Mouse (Mus musculus): ENCODE data around the gene Iffo1. TPM values are rescaled to one million over a fixed set of nuclear protein-coding genes. Genes with fewer than 3 reads are reported as not detected.

Gene Iffo1
- polyA plus RNA-seq, 1 experiment from 2014 or later = 22.0 TPM

DNA sequence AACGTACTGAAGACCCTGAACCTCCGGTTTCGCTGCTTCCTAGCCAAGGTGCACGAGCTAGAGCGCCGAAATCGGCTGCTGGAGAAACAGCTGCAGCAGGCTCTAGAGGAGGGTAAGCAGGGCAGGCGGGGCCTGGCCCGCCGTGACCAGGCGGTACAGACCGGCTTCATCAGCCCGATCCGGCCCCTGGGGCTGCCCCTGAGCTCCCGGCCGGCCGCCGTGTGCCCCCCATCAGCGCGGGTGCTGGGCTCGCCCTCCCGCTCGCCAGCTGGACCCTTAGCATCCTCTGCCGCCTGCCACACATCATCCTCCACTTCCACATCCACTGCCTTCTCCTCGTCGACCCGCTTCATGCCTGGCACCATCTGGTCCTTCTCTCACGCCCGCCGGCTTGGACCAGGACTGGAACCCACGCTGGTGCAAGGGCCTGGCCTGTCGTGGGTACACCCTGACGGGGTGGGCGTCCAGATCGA is 474 bp downstream of the Iffo1 start:
- peak overlapping the region; percentile 96 for H3K4me2 ChIP-seq
- peak overlapping the region; percentile 96 for H3K9ac ChIP-seq
- no peak; the same call in 1 of the 2 replicates for ATAC-seq (replicated peaks)
- no peaks in the 10 kb centered on the region for H3K27me3 ChIP-seq (replicated peaks)
- peaks cover 27% of the 10 kb centered on the region for H3K36me3 ChIP-seq (replicated peaks)
- under 1% methylated on average over 35 of the region's 35 CpGs for WGBS
- H3K4me1 ChIP-seq = peaks cover 48% of the 10 kb centered on the region
- H3K27ac ChIP-seq = peak overlapping the region; percentile 92
- no peaks in the 10 kb centered on the region for H3K9me3 ChIP-seq
- peak overlapping the region; percentile 82 for H3K4me3 ChIP-seq

DNA sequence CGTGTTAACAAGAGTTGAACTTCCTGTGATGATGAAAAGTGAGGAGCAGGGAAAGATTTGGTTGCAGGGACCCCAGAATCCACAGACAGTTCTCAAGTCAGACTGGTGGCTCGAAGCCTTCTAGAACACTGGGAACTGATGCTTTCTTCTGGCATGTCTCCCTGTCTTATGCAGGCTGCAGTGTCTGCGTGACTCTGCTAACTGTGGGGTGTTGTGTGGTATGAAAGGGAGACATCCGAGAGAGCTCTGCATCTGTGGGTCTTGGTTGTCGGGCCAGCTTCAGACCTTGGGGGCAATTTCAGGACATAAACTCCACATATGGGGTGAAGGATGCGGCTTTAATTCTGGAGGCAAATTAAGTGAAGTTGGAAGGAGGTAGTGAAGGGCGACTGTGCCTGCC is 1.1 kb downstream of the Iffo1 start:
- H3K4me1 ChIP-seq = peaks cover 48% of the 10 kb centered on the region
- H3K27ac ChIP-seq = peak overlapping the region; percentile 92; the same call in 1 of the 2 replicates
- peak overlapping the region; percentile 82 for H3K4me3 ChIP-seq
- 42% methylated on average over 7 of the region's 7 CpGs for WGBS
- no peaks in the 10 kb centered on the region for H3K9me3 ChIP-seq
- H3K36me3 ChIP-seq (replicated peaks) = peaks cover 21% of the 10 kb centered on the region
- H3K9ac ChIP-seq = peak overlapping the region; percentile 96
- no peaks in the 10 kb centered on the region for H3K27me3 ChIP-seq (replicated peaks)
- H3K4me2 ChIP-seq = peak overlapping the region; percentile 96
- no peak for ATAC-seq (replicated peaks)

DNA sequence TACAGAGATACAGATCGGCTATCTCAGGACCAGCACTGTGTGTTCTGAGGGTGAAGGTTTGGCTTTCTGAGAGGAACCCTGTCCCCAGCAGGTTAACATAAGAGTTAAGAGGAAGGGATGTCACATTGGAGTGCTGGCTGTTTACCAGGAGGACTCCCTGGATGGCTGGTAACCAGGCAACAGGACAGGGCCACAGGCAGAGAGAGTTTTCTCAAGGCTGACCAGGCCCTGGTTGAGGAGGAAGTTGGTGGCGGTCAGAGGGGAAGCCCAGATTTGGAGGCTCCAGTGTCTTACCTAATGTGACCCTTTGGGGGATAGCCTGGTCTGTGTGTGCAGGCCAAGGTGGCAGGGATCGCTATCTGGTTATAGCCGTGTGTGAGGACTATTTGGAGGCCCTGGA is 1.8 kb downstream of the Iffo1 start:
- peak overlapping the region; percentile 82 for H3K4me3 ChIP-seq
- H3K9me3 ChIP-seq = no peaks in the 10 kb centered on the region
- H3K4me2 ChIP-seq = peak overlapping the region; percentile 96
- WGBS = 76% methylated on average over 4 of the region's 4 CpGs
- H3K27ac ChIP-seq = no peak overlapping the region
- H3K4me1 ChIP-seq = peaks cover 48% of the 10 kb centered on the region
- ATAC-seq (replicated peaks) = no peak
- no peaks in the 10 kb centered on the region for H3K27me3 ChIP-seq (replicated peaks)
- H3K36me3 ChIP-seq (replicated peaks) = peaks cover 15% of the 10 kb centered on the region
- H3K9ac ChIP-seq = 0 out of 2 replicates have a peak overlapping the region, but pooled peaks have one; percentile 32

DNA sequence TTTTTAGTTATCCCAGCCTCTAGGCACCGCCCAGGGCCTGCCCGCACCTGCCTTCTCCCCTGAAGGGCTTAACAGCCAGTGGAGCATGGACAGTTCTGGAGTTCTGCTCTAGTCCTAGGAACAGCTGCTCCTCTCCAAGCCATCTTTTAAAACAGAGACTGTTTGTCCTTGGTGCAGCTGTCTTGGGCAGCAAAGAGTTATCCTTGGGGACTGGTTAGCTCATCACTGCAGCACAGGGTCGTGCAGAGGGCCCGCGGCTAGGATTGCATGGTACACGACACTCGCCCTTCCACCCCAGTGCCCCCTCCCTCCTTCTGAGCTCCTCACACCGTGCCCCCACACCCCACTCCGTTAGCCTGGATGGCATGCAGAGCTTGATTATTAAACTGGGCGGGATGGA is 2.3 kb downstream of the Iffo1 start:
- Histone ChIP-seq H3K9ac (peak overlapping the region; percentile 32; the same call in 1 of the 2 replicates), H3K4me3 (peak overlapping the region; percentile 82; the same call in 1 of the 2 replicates), H3K4me1 (peaks cover 48% of the 10 kb centered on the region), H3K4me2 (peak overlapping the region; percentile 96), H3K27me3 (replicated peaks) (no peaks in the 10 kb centered on the region), H3K27ac (no peak overlapping the region), H3K9me3 (no peaks in the 10 kb centered on the region), H3K36me3 (replicated peaks) (peaks cover 10% of the 10 kb centered on the region)
- ATAC-seq (replicated peaks) = no peak
- WGBS = 46% methylated on average over 10 of the region's 10 CpGs

DNA sequence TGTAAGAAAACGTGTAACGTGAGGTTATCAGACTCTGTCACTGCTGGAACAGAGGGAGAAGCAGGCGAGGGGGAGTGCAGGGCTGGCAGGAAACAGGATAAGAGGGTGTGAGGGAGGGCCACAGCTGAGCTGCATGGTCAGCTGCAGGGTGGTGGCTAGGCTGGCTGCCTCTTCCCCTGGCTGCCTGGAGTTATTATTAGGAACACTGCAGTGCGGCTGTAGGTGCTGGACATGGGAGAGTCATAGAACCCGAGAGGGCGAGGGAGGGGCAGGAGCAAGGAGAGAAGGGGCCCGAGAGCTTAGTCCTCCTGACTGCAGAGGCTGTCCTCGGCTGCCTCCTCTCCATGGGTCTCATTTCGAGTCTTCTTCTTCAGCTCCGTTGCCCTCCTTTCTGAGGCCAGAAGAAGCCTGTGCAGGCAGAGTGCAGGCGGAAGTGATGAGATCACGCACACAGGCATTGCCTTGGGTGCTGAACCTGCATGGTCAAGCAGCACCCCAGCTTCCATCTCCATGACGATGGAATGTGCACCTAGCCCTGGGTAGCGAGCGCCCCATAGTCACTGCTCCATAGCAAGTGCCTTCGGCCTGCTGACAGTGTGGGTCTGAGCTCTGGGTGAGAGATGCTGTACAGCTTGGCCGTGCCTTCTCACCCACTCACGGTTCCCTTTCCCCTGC is 3.3 kb downstream of the Iffo1 start:
- Histone ChIP-seq H3K36me3 (replicated peaks) (peaks cover 12% of the 10 kb centered on the region; the same call in 1 of the 2 replicates), H3K4me2 (peak overlapping the region; percentile 12; the same call in 1 of the 2 replicates), H3K27ac (no peak overlapping the region), H3K9ac (no peak overlapping the region), H3K4me1 (peaks cover 48% of the 10 kb centered on the region), H3K27me3 (replicated peaks) (no peaks in the 10 kb centered on the region), H3K4me3 (no peak overlapping the region), H3K9me3 (no peaks in the 10 kb centered on the region)
- no peak for ATAC-seq (replicated peaks)
- WGBS = 72% methylated on average over 18 of the region's 18 CpGs

DNA sequence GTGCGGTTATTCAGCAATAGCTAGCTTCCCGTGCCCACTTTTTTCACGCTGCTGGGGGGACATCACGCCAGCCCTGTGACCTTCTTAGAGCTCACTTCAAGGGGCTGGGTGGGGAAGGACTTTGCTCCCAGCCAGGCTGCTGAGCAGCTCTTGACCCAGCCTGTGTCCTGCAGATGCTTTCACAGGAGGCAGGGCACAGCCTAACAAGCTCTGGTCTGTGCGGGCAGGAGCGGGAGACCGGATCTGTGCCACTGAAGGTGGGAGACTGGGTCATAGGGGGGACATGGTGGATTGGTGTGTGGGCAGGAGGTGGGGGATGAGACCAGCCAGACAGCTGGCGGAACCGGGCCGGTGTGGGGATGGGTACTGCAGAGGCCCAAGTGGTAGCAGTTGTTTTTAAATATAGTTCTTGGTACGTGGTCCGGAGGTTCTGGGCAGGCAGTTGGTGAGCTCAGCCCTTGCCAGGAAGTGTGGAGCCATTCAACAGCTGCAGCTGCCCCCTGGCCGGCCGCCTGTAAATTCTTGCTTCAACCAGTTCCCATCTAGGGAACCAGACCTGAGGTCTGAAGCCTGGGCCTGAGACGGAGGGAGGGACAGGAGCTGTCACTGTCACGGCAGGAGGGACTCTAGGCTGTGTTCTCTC is 4.0 kb downstream of the Iffo1 start:
- H3K27ac ChIP-seq = no peak overlapping the region

DNA sequence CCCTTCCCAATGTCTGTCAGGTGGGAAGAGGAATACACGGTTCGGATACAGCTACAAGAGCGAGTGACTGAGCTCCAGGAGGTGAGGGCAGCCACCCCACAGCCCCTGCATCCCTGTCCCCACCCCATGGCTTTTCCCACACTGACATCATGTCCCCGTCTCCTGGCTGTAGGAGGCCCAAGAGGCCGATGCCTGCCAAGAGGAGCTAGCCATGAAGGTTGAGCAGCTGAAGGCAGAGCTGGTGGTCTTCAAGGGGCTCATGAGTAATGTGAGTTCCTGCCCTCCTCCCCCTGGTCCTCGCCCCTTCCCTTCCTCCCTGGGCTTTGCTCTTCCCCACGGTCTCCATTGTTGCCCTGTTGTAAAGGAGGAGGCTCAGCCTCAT is 4.5 kb downstream of the Iffo1 start:
- WGBS = 68% methylated on average over 7 of the region's 7 CpGs
- no peaks in the 10 kb centered on the region for H3K27me3 ChIP-seq (replicated peaks)
- no peak for ATAC-seq (replicated peaks)
- no peak overlapping the region for H3K9ac ChIP-seq
- peaks cover 43% of the 10 kb centered on the region for H3K4me1 ChIP-seq
- no peak overlapping the region for H3K4me3 ChIP-seq
- H3K4me2 ChIP-seq = no peak overlapping the region
- H3K27ac ChIP-seq = no peak overlapping the region
- H3K9me3 ChIP-seq = no peaks in the 10 kb centered on the region
- H3K36me3 ChIP-seq (replicated peaks) = peaks cover 4% of the 10 kb centered on the region; the same call in 1 of the 2 replicates

More for the DNA sequence above, 4.0 kb downstream of the Iffo1 start:
- no peak overlapping the region for H3K9ac ChIP-seq
- no peaks in the 10 kb centered on the region for H3K27me3 ChIP-seq (replicated peaks)
- peaks cover 48% of the 10 kb centered on the region for H3K4me1 ChIP-seq
- H3K36me3 ChIP-seq (replicated peaks) = peaks cover 7% of the 10 kb centered on the region; the same call in 1 of the 2 replicates
- no peaks in the 10 kb centered on the region for H3K9me3 ChIP-seq
- no peak overlapping the region for H3K4me3 ChIP-seq
- no peak overlapping the region for H3K4me2 ChIP-seq
- WGBS = 77% methylated on average over 16 of the region's 16 CpGs
- no peak for ATAC-seq (replicated peaks)

DNA sequence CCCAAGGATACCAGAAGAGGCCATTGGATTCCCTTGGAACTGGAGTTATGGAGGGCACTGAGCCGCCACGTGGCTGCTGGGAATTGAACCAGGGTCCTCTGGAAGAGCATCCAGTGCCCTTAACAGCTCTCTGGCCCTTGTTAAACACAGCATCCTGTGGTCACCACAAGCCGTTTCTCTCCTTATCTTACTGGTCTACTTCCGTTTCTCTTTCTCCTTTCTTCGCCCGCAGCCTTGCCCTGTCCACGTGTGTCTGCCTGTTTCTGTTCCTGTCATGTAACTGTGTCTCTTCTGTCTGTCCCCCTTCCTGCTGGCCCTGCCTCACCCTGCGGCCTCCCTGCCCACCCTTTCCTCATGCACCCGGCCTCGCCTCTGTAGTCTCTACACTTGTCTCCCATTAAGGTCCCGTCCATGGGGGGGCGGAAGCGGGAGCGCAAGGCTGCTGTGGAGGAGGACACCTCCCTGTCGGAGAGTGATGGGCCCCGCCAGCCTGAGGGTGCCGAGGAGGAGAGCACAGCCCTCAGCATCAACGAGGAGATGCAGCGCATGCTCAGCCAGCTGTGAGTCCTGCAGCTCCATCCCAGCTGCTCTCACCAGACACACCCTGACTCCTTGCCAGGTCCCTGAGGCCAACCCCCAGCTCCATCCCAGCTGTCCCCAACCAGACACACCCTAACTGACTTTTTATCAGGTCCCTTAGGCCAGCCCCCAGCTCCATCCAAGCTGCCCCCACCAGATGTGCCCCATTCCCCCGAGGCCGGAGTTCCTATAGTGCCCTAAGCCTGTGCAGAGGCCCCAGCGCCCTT is 7.4 kb downstream of the Iffo1 start:
- Histone ChIP-seq H3K36me3 (replicated peaks) (peaks cover 4% of the 10 kb centered on the region; the same call in 1 of the 2 replicates), H3K27me3 (replicated peaks) (no peaks in the 10 kb centered on the region), H3K4me2 (no peak overlapping the region), H3K4me3 (no peak overlapping the region), H3K9ac (no peak overlapping the region), H3K27ac (no peak overlapping the region), H3K9me3 (no peaks in the 10 kb centered on the region), H3K4me1 (peaks cover 21% of the 10 kb centered on the region)
- WGBS = 87% methylated on average over 22 of the region's 22 CpGs
- ATAC-seq (replicated peaks) = no peak

DNA sequence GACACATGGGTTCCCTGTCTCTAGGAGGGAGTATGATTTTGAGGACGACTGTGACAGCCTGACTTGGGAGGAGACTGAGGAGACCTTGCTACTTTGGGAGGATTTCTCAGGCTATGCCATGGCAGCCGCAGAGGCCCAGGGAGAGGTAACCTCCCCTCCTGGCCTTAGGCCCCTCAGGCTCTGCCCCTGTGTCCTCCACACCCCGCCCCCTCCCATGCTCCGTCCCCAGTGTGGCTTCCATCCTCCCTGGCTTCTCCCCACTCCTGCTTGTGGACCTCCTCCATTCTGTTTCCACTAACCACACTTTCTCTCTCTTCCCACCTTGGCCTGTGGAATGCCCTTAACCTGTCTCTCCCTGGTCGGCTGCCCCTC is 8.0 kb downstream of the Iffo1 start:
- 83% methylated on average over 5 of the region's 5 CpGs for WGBS
- peaks cover 17% of the 10 kb centered on the region for H3K4me1 ChIP-seq
- no peak overlapping the region for H3K4me2 ChIP-seq
- no peak overlapping the region for H3K4me3 ChIP-seq
- H3K27ac ChIP-seq = no peak overlapping the region
- H3K36me3 ChIP-seq (replicated peaks) = peaks cover 4% of the 10 kb centered on the region; the same call in 1 of the 2 replicates
- ATAC-seq (replicated peaks) = no peak
- H3K9me3 ChIP-seq = no peaks in the 10 kb centered on the region
- H3K9ac ChIP-seq = no peak overlapping the region
- H3K27me3 ChIP-seq (replicated peaks) = no peaks in the 10 kb centered on the region

DNA sequence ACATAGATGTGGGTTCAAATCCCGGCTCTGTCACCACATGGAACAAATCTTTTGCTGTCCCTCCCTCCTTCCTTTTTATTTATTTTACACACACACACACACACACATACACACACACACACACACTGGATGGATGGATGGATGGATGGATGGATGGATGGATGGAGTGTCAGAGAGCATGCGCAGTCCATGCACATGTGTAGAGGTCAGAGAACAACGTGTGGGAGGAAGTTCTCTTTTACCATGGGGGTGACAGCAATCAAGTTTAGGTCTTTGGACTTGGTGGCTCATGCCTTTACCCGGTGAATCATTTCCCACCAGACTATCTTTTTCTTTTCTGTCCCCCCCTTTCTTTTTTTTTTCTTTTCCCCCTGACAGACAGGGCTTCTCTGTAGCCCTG is 8.6 kb downstream of the Iffo1 start:
- H3K4me3 ChIP-seq = no peak overlapping the region
- H3K36me3 ChIP-seq (replicated peaks) = peaks cover 4% of the 10 kb centered on the region; the same call in 1 of the 2 replicates
- H3K9ac ChIP-seq = no peak overlapping the region
- no peaks in the 10 kb centered on the region for H3K9me3 ChIP-seq
- H3K27me3 ChIP-seq (replicated peaks) = no peaks in the 10 kb centered on the region
- H3K27ac ChIP-seq = no peak overlapping the region
- no peak for ATAC-seq (replicated peaks)
- peaks cover 10% of the 10 kb centered on the region for H3K4me1 ChIP-seq
- no peak overlapping the region for H3K4me2 ChIP-seq
- WGBS = 94% methylated on average over 4 of the region's 4 CpGs

DNA sequence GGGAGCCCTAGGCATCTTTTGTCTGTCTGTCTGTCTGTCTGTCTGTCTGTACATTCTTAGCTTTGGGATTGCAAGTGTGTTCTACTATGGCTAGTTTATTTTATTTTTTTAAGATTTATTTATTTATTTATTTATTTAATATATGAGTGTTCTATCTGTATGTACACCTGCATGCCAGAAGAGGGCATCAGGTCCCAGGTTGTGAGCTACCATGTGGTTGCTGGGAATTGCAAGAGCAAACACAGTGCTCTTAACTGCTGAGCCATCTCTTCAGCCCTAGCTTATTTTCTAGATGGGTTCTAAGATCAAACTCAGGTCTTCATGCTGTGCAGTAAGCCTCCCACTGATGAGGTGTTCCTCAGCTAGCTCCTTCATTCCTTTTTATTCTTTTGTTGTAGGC is 9.5 kb downstream of the Iffo1 start:
- no peak overlapping the region for H3K4me3 ChIP-seq
- no peak overlapping the region for H3K27ac ChIP-seq
- H3K4me2 ChIP-seq = no peak overlapping the region
- H3K9ac ChIP-seq = no peak overlapping the region
- ATAC-seq (replicated peaks) = no peak
- no peaks in the 10 kb centered on the region for H3K9me3 ChIP-seq
- H3K36me3 ChIP-seq (replicated peaks) = peaks cover 4% of the 10 kb centered on the region; the same call in 1 of the 2 replicates
- H3K4me1 ChIP-seq = peaks cover 2% of the 10 kb centered on the region; the same call in 1 of the 2 replicates
- H3K27me3 ChIP-seq (replicated peaks) = no peaks in the 10 kb centered on the region

DNA sequence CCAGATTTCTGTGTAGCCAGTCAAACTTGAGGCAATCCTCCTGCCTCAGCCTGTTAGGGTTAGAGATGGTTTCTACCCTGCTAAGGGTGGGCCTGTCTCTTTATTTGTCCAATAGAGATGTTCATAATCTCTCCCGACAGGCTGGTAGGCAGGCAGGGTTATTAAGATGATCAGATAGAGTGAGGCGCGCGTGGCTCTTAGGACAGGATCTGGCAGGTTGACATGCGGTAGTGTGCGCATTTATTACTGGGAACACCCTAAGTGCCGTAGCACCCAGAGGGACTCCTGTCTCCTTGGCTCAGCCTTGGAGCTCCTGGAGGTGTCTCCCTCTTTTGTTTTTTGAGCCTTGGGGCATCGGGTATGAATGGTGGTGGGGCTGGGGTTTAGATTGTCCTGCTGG is 10.2 kb downstream of the Iffo1 start:
- Histone ChIP-seq H3K27me3 (replicated peaks) (no peaks in the 10 kb centered on the region), H3K4me3 (no peak overlapping the region), H3K9me3 (no peaks in the 10 kb centered on the region), H3K27ac (no peak overlapping the region), H3K4me2 (no peak overlapping the region), H3K36me3 (replicated peaks) (peaks cover 10% of the 10 kb centered on the region; the same call in 1 of the 2 replicates), H3K4me1 (0 out of 2 replicates have a peak, but pooled peaks cover 2% of the 10 kb centered on the region), H3K9ac (no peak overlapping the region)
- no peak for ATAC-seq (replicated peaks)
- WGBS = 72% methylated on average over 8 of the region's 8 CpGs
